ENCODE assay signal across 13 mouse cellular contexts in the genomic region with DNA sequence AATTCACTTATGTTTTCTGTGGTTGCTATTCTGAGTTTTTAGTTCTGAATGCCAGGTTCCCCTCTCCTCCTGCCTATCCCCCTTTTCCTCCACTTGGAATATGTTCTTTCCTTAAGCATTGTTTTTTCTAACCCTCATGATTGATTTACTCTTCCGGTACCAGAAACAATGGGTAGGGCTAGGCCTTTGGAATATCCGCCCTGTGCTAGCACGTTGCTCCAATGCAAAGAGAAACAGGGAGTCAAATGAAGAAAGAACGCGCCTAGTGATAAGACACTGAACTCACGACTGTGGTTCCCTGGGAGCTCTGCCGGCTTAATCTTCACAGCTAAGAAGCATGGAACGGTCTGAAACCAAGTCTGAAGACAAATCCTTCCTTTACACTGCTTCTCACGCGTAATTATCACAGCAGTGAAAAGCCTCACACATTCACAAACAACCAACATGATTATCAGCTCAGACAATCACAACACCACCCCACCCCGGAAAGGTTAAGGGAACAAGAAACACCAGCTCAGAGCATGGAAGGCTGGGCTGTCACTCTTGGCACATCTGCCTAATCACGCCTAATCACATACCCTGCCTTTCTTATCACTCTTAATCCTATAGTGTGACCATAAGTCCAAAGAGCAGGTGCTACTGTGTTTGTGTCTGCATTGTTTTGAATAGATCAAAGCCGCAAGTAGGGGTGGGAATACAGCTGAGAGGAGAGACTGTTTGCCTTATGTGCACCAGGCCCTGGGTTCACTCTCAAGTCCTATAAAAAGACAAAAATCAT.
DNase-seq lines count a peak whose midpoint lies in the region; ATAC-seq and TF ChIP-seq lines count a peak whose summit lies in the region.
"Had no signal": no experiment of that assay in that cellular context is flagged by ENCODE, and none has a peak within 500 bp of the region (broad histone marks: within the 10 kb centered on the region; RNA-seq: fewer than 3 reads in every experiment).

No protein-coding gene starts in this region.

- no peaks in the 10 kb centered on the region for H3K36me3 ChIP-seq in forebrain, embryonic 11.5 days (ENCODE audit: control insufficient read depth, insufficient read depth, low read length)
- no peaks in the 10 kb centered on the region for H3K36me3 ChIP-seq in forebrain, embryonic 14.5 days (ENCODE audit: control insufficient read depth, insufficient read depth, low read length)
- H3K36me3 ChIP-seq in kidney, adult 2 months (ENCODE audit: control insufficient read depth, insufficient read depth, low read length) = no peaks in the 10 kb centered on the region
- H3K36me3 ChIP-seq in midbrain, embryonic 12.5 days = no peaks in the 10 kb centered on the region
- H3K36me3 ChIP-seq in midbrain, embryonic 16.5 days (ENCODE audit: control insufficient read depth, insufficient read depth, low read length) = no peaks in the 10 kb centered on the region
- no peaks in the 10 kb centered on the region for H3K36me3 ChIP-seq in stomach, embryonic 16.5 days (ENCODE audit: control insufficient read depth, insufficient read depth, low read length)
- H3K36me3 ChIP-seq: liver, embryonic 13.5 days; neural tube, embryonic 12.5 days had no signal

- H3K4me1 ChIP-seq in forebrain, embryonic 11.5 days (replicated peaks; ENCODE audit: control insufficient read depth, insufficient read depth, low read length) = peaks cover 4% of the 10 kb centered on the region; the same call in 1 of the 2 replicates
- H3K4me1 ChIP-seq in forebrain, embryonic 14.5 days (ENCODE audit: control insufficient read depth, insufficient read depth, low read length) = peaks cover 13% of the 10 kb centered on the region
- H3K4me1 ChIP-seq in kidney, adult 2 months (ENCODE audit: control insufficient read depth, insufficient read depth, low read length) = no peaks in the 10 kb centered on the region
- peaks cover 21% of the 10 kb centered on the region for H3K4me1 ChIP-seq in midbrain, embryonic 12.5 days
- peaks cover 10% of the 10 kb centered on the region for H3K4me1 ChIP-seq in midbrain, embryonic 16.5 days (ENCODE audit: control insufficient read depth, insufficient read depth, low read length)
- H3K4me1 ChIP-seq in stomach, embryonic 16.5 days (ENCODE audit: control insufficient read depth, insufficient read depth, low read length) = peaks cover 10% of the 10 kb centered on the region
- H3K4me1 ChIP-seq: liver, embryonic 13.5 days had no signal

- 41% methylated on average over 13 of the region's 13 CpGs for WGBS in forebrain, embryonic 11.5 days
- WGBS in forebrain, embryonic 14.5 days = 40% methylated on average over 13 of the region's 13 CpGs
- 72% methylated on average over 13 of the region's 13 CpGs for WGBS in kidney, adult 2 months
- WGBS in midbrain, embryonic 12.5 days = 24% methylated on average over 13 of the region's 13 CpGs
- WGBS in midbrain, embryonic 16.5 days = 31% methylated on average over 13 of the region's 13 CpGs
- WGBS in stomach, embryonic 16.5 days = 44% methylated on average over 13 of the region's 13 CpGs

- H3K4me2 ChIP-seq in forebrain, embryonic 11.5 days (ENCODE audit: low read depth, low read length, severe bottlenecking) = no peak overlapping the region
- H3K4me2 ChIP-seq in forebrain, embryonic 14.5 days (ENCODE audit: low read length) = no peak overlapping the region
- no peak overlapping the region for H3K4me2 ChIP-seq in midbrain, embryonic 12.5 days (replicated peaks)
- no peak overlapping the region for H3K4me2 ChIP-seq in midbrain, embryonic 16.5 days (ENCODE audit: low read length)
- no peak overlapping the region for H3K4me2 ChIP-seq in stomach, embryonic 16.5 days (ENCODE audit: low read depth, low read length)
- H3K4me2 ChIP-seq: liver, embryonic 13.5 days; neural tube, embryonic 12.5 days had no signal

- no peak for DNase-seq in forebrain, embryonic 11.5 days (ENCODE audit: low spot score)
- DNase-seq in forebrain, embryonic 14.5 days (ENCODE audit: low spot score) = no peak
- DNase-seq in kidney, adult 2 months = peak; percentile 52
- no peak for DNase-seq in kidney, adult 18-20 months
- no peak for DNase-seq in layer of hippocampus, adult 18-20 months (ENCODE audit: low spot score in 2 of 2)
- DNase-seq: adrenal gland, postnatal 25 days; left cerebral cortex, postnatal 4 days; liver, embryonic 13.5 days; right cerebral cortex, adult 18-20 months had no signal

- no peak overlapping the region for H3K4me3 ChIP-seq in forebrain, embryonic 11.5 days (ENCODE audit: low read depth, low read length)
- no peak overlapping the region for H3K4me3 ChIP-seq in forebrain, embryonic 14.5 days (ENCODE audit: low read depth, low read length)
- no peak overlapping the region for H3K4me3 ChIP-seq in kidney, adult 2 months (ENCODE audit: insufficient read depth, low read depth, low read length)
- no peak overlapping the region for H3K4me3 ChIP-seq in midbrain, embryonic 12.5 days
- no peak overlapping the region for H3K4me3 ChIP-seq in midbrain, embryonic 16.5 days (ENCODE audit: low read depth, low read length)
- no peak overlapping the region for H3K4me3 ChIP-seq in stomach, embryonic 16.5 days (replicated peaks; ENCODE audit: low read length)
- H3K4me3 ChIP-seq: liver, embryonic 13.5 days; neural tube, embryonic 12.5 days had no signal

- H3K9ac ChIP-seq in forebrain, embryonic 11.5 days (ENCODE audit: low read length) = no peak overlapping the region
- no peak overlapping the region for H3K9ac ChIP-seq in forebrain, embryonic 14.5 days (ENCODE audit: low read length)
- H3K9ac ChIP-seq in midbrain, embryonic 12.5 days (replicated peaks) = no peak overlapping the region
- H3K9ac ChIP-seq in midbrain, embryonic 16.5 days (ENCODE audit: low read depth, low read length) = no peak overlapping the region
- no peak overlapping the region for H3K9ac ChIP-seq in stomach, embryonic 16.5 days (ENCODE audit: low read length)
- H3K9ac ChIP-seq: liver, embryonic 13.5 days; neural tube, embryonic 12.5 days had no signal

- H3K27ac ChIP-seq in forebrain, embryonic 11.5 days (ENCODE audit: low read depth, low read length) = 0 out of 2 replicates have a peak overlapping the region, but pooled peaks have one; percentile 19
- H3K27ac ChIP-seq in forebrain, embryonic 14.5 days (ENCODE audit: low read depth, low read length) = no peak overlapping the region
- H3K27ac ChIP-seq in kidney, adult 2 months (ENCODE audit: insufficient read depth, low read depth, low read length) = peak overlapping the region; percentile 86; the same call in 1 of the 2 replicates
- peak overlapping the region; percentile 0; the same call in 1 of the 2 replicates for H3K27ac ChIP-seq in midbrain, embryonic 12.5 days (replicated peaks)
- no peak overlapping the region for H3K27ac ChIP-seq in midbrain, embryonic 16.5 days (ENCODE audit: low read length)
- H3K27ac ChIP-seq in stomach, embryonic 16.5 days (ENCODE audit: low read length) = peak overlapping the region; percentile 47; the same call in 1 of the 2 replicates
- H3K27ac ChIP-seq: liver, embryonic 13.5 days; neural tube, embryonic 12.5 days had no signal

- no peak for ATAC-seq in forebrain, embryonic 11.5 days (replicated peaks; ENCODE audit: low FRiP score)
- no peak for ATAC-seq in forebrain, embryonic 14.5 days
- ATAC-seq in midbrain, embryonic 12.5 days (ENCODE audit: low FRiP score, low read depth) = no peak
- no peak for ATAC-seq in midbrain, embryonic 16.5 days
- no peak for ATAC-seq in stomach, embryonic 16.5 days (ENCODE audit: insufficient read depth, low FRiP score)

- no peak for TF ChIP-seq POLR2A in kidney, adult 2 months (IDR thresholded peaks at IDR 0.05; ENCODE audit: low read depth, low read length)

- H3K9me3 ChIP-seq in forebrain, embryonic 11.5 days (ENCODE audit: control insufficient read depth, low read length) = no peaks in the 10 kb centered on the region
- H3K9me3 ChIP-seq in forebrain, embryonic 14.5 days (replicated peaks; ENCODE audit: control insufficient read depth, low read length) = no peaks in the 10 kb centered on the region
- peaks cover 11% of the 10 kb centered on the region; the same call in 1 of the 2 replicates for H3K9me3 ChIP-seq in midbrain, embryonic 12.5 days
- H3K9me3 ChIP-seq in midbrain, embryonic 16.5 days (replicated peaks; ENCODE audit: control insufficient read depth, low read length, poor library complexity, severe bottlenecking) = no peaks in the 10 kb centered on the region
- no peaks in the 10 kb centered on the region for H3K9me3 ChIP-seq in stomach, embryonic 16.5 days (replicated peaks; ENCODE audit: control insufficient read depth, low read length)
- H3K9me3 ChIP-seq: liver, embryonic 13.5 days had no signal

- no peaks in the 10 kb centered on the region for H3K27me3 ChIP-seq in forebrain, embryonic 11.5 days (ENCODE audit: control insufficient read depth, insufficient read depth, low read length)
- no peaks in the 10 kb centered on the region for H3K27me3 ChIP-seq in forebrain, embryonic 14.5 days (replicated peaks; ENCODE audit: control insufficient read depth, insufficient read depth, low read length)
- no peaks in the 10 kb centered on the region for H3K27me3 ChIP-seq in kidney, adult 2 months (replicated peaks; ENCODE audit: control insufficient read depth, insufficient read depth, low read length)
- peaks cover 28% of the 10 kb centered on the region for H3K27me3 ChIP-seq in midbrain, embryonic 12.5 days
- no peaks in the 10 kb centered on the region for H3K27me3 ChIP-seq in midbrain, embryonic 16.5 days (ENCODE audit: control insufficient read depth, insufficient read depth, low read depth, low read length)
- H3K27me3 ChIP-seq in stomach, embryonic 16.5 days (ENCODE audit: control insufficient read depth, insufficient read depth, low read length) = no peaks in the 10 kb centered on the region
- H3K27me3 ChIP-seq: neural tube, embryonic 12.5 days had no signal

- TF ChIP-seq CTCF in kidney, adult 2 months (conservative IDR thresholded peaks at IDR 0.05; ENCODE audit: insufficient read depth, insufficient read length, low read depth, low read length) = no peak

Comparison
In these comparisons a context has a peak if more than half of its experiments do, and no peak if none do; other contexts are left out.
1. H3K27ac ChIP-seq: peak in forebrain, embryonic 11.5 days (single experiment), kidney, adult 2 months (single experiment), midbrain, embryonic 12.5 days (single experiment) and stomach, embryonic 16.5 days (single experiment); none in forebrain, embryonic 14.5 days (single experiment) and midbrain, embryonic 16.5 days (single experiment).